Mouse (Mus musculus) thymus, adult 2 months (tissue): ENCODE data around the gene Stx17.

Source experiments
- CTCF ChIP-seq: fragments of 200-500 bp; IDR thresholded peaks from 2 replicates; pipeline ENCODE4 v1.5.1; 2012; ENCODE audit warnings: mild to moderate bottlenecking, control low read depth, low read length, moderate library complexity, borderline replicate concordance; ENCODE audit not compliant: control insufficient read depth, poor library complexity, insufficient read depth; ENCODE audit errors: extremely low read depth
- POLR2A ChIP-seq: fragments of 200-500 bp; IDR thresholded peaks from 2 replicates; pipeline ENCODE4 v1.6.1; 2012; ENCODE audit warnings: mild to moderate bottlenecking, low read length, control low read depth, moderate library complexity; ENCODE audit not compliant: control insufficient read depth, poor library complexity, insufficient read depth; ENCODE audit errors: extremely low read depth

GRCm38 (mm10) chr4:48116191-48116590, 8.5 kb upstream of the Stx17 start:
- no peak for TF ChIP-seq CTCF
- TF ChIP-seq POLR2A, result no peak
